Mouse (Mus musculus) CH12F3 (cell line): ENCODE data around the gene Galnt3.

Source experiments
- in situ Hi-C: fragments of 300-500 bp; cut with MboI; formaldehyde crosslinking; loops from 2 replicates; pipeline ENCODE4 v1.14.3; 2020; ENCODE audit warnings: low sequenced_read_pairs

Galnt3 gene

DNA sequence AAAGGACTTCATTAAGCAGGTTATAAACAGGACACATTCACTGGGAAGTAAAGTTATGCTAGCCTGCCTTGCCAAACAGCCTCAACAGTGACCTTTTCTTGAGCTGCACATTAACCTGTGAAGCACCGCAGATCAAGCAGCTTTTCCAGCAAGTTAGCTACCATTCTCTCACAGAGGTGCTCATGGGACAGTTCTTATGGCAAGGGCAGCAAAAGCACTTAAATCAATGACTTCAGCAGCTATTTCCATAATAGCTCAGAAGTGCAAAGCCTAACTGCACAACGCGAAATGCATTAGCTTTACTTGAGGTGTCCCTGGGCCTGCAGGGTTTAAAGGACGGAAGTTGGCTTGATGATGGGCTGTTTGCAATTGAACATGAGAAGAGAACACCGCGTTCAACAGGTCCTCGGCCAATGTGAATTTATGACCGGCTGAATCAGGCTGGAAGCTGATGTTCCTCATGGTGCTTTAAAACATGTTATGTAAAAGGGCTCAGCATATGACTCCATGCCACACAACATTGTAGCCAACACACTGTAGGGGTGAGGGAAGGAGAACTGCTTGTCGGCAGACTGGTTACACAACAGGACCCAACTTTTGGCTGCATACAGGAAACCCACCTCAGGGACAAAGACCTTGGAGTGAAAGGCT lies 16.8 kb downstream of the Galnt3 start:
- in situ Hi-C loops = no loop called here

DNA sequence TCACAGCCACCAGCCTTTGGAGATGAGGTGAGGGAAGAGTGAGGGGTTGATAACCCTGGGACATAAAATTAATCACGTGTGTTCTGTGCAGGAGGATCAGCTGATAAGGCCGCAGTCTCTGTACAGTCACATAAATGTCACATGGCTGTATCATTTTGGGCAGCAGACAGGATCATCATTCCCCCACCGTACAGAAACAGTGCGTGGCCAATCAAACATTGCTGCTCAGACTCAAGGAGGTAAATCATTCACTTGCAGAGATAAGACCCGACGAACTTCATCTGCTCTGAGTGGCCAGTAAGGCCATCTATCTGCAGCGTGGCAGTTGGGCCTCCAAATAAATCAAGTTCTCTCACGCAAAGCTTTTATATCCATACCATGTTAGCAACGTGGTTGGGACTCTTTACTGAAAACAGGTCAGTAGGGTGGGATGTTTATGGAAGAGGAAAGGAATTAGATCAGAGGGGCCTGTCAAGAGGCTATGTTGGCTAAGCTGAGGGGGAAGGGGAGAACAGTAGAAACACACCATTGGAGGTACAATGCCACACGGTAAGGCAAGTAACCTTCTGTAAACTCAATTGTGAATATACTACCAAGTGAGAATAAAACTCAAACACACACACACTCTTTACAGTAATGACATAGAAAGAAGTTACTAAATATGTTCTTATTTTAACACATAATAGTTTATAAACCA lies 20.9 kb downstream of the Galnt3 start:
- in situ Hi-C loops = no loop called here

DNA sequence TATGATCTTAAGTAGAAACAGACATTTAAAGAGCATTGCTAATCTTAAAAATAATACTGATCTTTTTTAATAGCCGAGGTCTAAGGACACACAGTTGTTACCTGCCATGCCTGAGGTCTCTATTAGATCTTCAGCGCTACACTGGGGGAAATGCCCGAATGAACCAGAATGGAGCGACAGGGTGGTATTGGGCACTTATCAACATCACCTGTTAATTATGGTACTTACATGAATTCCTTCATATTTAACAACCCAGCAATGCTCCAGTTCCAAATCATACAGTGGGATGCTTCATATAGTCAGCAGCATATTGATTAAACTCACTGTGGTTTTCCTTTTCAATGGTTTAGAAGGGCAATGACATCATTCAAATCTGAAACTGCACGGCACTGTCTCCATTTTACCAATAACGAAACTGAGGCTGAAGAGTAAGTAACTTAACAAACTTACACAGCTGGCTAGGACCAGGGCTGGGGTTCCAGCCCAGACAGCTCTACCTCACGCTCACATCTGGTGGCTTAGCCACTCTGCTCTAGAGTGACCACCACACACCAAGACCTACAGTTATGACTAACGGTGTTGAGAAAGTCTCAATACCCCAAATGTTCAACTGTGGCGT lies 23.0 kb downstream of the Galnt3 start:
- in situ Hi-C loops = no loop called here

DNA sequence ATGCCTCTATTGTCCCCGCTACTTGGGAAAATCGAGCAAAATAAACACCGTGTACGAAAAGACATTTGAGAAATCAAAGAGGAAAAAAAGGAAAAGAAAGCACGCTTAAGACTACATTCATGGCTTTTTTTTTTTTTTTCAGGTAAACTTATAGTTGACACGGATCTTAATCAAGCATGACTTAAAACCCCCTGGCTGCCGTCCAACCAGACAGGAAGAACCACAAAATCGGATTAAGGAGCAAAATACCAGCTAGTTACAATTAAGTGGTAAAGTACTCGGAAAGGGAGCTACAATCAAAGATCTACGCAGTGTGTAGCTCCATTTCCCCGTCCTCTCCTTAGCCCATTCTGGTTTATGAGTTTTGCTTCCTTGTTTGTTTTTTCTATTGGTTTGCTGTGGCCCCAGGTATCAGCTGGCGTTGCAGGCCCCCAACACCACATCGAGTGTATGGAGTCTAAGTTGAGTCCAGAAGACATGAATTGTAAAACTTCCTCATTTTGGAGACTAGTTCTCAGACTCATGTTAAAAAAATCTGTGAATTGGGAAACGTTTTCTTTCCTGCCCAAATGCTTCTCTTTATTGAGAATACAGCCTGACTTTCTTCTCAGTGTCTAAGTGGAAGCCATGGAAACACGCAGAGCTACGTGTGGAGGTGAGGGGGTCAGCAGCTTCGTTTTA lies 24.0 kb downstream of the Galnt3 start:
- in situ Hi-C loops = no loop called here

DNA sequence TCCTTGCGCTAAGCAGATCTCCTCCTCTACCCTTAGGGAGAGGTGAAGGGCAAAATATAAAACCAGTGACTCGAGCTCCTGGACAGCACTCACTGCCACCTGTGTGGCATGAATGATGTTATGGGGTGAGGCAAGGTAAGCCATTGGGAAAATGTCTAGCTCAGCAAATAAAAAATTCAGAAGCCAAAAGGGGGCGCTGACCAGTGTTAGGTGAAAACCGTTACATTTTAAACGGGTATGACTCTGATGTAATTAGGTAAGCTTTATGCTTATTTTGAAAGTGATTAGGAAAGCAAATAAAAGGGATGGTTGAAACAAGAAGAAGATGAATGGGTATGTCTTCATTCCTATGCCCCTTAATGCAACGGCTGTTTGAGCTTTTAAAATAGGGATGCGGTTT lies 24.6 kb downstream of the Galnt3 start:
- in situ Hi-C loops = no loop called here

DNA sequence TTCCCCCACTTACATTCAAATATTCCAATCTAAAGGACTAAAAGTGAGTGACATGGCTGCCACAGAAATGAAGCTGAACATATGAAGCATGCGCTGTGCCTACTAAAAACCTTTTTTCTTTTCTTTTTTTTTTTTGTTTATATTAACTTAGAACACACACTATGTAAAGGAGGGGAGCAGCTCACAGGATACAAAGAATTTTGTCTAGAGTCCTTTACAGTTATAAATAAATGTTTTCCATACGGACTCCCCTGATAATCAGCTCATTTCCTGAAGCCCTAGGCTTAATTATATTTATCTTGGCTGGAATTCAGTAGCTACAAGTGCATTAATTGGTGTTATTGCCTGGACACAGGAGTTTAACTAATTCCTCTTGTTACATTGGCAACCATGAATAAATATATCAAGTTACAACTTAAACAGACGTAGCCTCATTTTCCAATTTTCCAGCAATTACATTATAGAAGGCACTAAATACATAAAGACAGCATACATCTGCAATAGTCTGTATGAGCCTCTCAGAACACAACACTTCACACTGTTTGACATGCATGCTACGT lies 30.1 kb downstream of the Galnt3 start:
- in situ Hi-C loops = no loop called here

DNA sequence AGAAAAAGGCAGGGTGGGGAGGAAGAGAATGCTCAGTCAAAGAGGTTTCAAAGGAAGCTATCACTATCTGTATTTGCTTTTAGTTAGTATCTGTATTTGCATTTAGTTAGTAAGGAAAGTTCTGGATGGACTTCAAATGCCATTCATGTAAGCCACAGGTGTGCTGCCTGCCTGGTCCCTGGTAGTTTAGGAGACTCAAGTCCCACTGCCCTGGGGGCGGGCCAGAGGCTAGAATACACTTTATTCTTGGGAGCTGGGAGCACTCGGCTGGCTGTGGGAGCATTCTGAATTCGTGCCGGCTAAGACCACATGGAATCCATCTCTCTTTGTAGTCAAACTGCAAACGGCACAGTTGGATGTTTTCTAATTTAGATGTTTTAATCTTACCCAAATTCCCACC lies 33.5 kb downstream of the Galnt3 start:
- in situ Hi-C loops = no loop called here

DNA sequence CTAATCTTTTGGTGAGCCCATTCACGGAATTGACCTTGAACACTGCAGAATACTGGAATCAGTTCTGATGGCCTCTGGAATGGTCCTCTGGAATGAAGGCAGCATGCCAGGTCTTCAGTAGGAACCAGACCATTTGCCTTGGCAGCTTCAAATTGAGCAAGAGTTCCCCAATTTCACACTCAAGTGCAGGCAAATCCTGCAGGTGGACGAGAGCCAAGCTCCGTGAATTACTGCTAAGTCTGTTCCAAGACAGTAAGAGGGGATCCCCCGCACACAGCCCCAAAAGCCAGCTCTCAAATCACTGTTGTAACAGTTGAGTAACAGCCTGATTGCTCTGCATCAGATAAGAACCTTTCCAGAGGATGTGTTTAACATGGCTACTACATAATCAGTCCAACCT lies 42.9 kb downstream of the Galnt3 start:
- in situ Hi-C loops = no loop called here

DNA sequence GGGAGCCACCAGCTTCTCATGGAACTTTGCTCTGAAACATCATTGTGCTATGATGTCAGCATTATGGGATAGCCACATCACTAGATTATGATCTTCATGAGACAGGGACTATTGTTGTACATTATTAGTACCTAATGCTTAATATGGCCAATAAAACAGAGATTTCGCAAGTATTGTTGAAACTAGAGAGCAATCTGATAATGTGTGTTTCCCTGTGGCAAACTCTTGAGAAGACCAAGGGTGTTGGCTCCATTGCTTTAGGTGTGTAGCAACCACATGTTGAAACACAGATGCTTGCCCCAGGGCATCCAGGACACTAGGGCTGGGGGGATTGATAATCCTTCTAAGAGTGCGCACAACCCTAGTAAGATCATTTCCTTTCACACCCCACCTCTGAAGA lies 44.1 kb downstream of the Galnt3 start:
- in situ Hi-C loops = no loop called here

DNA sequence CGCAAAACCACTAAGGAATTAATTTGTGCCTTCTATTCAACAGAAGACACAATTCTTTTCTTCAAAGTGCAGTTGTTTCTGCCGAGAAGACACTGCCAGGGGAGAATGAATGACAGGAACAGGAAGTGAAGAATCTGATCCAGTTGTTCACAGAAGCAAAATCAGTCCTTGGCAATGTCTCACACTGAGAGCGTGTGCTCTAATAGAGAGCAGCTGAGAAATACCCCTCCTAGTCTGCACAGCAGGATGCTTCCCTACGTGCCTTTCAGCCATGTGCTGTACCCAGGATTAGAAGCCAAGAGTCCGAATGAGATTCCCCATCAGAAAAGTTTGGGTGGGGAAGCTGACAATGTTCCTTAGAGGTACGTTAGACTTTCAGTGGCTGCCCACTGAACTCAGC lies 55.3 kb downstream of the Galnt3 start:
- in situ Hi-C loops = no loop called here

DNA sequence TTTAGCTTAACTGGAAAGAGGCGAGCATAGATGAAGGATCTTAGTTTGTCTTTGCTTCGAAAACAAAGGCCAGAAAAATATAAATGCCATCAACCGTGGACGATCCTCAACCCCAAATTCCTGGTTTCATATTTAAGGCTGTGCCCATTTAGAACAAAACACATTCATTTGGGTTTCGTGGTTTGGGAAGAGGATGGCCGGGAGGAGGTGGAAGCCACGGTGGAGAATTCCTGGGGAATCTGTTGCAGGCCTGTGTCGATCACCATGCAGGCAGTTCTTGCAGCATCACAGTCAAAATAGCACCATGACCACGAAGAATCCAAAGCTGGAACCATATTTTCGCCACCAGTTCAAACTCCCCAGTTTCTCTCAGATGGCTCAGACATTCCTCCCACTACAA lies 61.5 kb downstream of the Galnt3 start:
- in situ Hi-C loops = no loop called here

DNA sequence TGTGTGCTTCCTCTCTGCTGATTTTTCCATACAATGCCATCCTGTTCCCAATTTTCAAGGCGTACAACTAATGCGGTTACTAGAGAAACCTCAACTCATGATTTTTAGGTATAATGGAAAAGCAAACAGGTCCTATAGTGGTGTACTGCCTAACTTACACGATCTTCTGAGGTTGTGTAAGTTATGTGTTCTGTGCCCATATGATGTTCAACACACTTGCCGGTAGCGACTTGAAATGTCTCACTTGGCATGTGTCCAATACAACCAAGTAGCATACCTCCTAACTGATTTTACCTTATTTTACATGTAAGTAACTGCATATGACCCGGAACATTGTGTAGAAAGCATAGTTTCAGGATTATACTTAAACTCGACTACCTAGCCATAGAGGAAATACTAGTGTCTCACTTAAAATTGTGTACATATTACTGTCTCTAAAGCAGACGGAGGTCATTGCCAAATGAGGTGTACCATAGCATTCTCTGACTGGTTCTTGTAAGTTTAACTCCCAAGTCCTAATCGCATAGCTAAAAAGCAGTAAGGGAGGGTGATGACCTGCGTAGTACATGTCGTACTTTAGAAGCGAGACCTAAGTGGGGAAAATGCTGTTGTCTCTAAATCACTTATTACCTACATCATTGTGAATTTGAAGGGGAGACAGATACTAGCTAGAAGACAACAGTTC lies 80.2 kb downstream of the Galnt3 start:
- in situ Hi-C loops = no loop called here

DNA sequence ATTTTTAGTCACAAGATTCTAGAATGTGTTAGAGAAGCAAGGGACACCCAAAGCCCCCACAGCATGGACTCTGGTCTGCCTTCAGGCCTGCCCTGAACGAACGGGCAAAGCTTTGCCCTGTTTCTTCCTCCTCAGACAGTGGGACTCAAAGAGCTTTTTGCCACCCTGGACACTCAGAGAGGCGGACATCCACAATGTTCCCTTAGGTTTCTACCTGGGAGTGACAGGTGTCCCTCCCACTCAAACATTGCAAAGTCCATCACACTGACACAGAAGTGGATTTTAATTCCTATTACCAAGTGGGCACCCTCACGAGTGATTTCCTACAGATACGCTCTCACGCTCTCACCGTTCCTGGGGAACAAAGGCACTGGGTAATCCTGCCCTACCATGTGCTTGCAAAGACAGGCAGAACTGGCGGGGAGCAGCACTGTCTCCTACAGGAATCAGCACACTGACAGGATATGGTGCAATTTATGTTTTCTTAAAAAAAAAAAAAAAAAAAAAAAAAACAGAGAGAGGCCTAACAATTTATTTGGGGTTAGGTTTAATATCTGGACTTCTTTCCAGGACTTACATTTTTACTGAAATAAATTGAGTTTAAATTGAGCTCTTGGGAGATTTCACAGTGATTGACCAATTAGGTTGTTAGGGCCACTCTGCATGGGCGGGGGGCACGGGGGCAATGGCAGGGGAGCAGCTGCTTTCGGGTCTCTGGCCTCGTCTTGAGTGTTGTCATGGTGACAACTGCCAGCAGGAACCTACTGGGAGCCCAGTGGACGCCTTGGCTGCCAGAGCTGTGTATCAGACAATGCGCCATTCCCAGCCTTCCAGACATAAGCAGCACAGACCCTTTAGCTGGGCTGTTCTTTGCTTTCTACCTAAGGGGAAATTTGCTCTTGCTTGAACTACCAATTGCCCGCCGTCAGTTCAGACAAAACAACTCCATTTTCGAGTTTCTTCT lies 81.1 kb downstream of the Galnt3 start:
- in situ Hi-C loops = no loop called here

DNA sequence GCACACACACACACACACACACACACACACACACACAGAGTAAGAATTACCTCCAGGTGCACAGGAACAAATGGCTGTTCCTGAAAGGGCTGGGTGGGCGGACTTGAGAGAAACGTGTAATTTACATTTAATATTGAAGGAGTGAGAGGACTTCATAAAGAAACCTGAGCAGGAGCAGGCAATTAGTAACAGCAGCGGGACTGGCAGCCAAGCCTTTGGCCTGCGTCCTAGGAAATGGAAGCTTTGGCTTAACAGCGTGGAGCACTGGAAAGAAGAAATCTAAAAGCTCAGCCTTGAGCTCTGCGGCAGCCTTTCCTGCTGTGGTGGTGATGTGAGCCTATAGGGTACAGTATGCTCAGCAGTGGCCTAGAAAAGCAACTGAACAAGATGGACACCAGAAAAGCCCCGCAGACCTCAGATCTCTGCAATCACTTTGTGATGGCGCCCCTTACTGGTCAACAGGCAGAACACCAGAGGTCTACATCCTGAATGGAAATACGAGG lies 82.8 kb downstream of the Galnt3 start:
- in situ Hi-C loops = no loop called here

DNA sequence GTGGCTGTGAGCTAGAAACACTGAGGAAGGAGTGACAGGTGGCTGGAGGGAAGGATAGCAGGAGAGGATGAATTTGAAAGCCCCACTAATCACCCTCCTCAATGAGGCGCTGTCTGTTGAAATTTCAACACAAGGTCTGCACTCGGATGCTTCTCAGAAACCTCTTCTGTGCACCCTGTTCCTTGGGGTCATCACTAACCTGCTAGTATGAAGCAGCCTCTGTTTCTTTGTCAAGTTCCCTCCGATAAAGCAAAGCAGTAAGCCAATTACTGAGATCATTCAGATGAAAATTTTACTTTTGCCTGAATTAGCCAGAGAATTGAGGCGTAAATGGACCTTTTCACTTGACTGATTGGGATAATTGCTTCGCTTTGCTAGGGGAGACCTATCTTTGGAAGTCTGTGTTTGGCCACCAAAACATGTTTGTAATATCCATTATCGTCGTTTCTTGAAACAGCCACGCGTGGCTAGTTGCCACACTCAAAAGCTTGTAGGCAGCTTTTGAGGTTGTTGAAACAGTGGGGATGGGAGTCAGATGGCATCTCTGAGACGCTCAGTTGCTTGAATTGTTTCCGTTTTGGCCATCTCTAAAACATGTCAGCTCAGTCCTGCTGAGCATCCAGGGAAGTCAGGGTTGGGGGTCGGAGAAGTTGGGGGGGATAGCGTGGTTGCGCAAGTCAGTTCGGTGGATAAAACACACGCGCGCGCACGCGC lies 83.4 kb downstream of the Galnt3 start:
- in situ Hi-C loops = no loop called here

DNA sequence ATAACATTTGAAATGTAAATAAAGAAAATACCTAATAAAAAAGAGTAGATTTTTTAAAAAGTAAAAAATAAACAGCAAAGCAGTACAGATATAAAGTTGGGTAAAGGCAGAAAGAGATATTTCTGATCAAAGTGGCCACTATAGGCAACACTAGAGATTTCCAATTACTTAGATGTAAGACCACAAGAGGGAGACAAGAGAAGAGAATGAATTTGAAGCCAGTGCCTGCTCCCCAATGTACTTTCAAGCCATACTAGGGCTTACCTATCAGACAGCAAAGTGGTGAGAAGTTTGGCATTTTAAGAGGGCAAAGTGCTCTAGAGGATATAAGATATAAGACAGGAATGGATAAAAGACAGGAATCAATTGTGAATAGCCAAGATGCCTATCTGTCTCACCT lies 84.2 kb downstream of the Galnt3 start:
- in situ Hi-C loops = no loop called here

DNA sequence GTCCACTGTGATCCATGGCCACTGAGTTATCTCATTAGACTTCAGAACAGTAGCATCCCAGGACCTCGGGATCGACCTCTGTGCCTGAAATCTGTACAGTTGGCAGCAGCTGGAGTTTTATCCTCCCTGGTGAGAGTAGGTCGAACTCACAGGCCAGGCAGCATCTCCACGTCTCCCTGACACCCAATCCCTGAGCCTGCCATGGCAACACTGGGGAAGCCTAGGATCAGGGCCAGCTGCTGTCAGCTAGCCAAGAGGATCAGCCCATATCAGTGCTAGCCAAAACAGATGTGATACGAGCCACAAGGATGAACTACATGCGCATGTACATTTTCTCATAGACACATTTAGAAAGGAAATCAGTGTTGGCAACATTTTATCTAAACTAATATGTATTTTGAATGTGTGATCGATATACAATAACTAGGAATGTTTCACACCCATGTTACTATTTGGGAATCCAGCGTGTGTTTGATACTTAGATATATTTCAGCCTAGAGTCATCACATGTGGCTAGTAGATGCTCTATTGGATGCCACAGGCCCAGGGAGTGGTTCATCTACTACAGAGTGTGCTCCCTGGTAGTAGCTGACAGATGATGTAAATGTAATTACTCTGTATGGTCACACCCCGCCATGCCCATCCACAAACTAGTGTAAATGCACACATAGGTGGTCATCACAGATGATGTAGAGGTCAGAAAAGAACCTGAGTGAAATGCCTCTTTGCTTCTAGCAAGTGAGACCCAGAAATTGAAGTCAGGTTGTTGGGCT lies 89.7 kb downstream of the Galnt3 start:
- in situ Hi-C loops = no loop called here
